Mouse (Mus musculus): ENCODE data around the gene Gm44973. TPM values are rescaled to one million over a fixed set of nuclear protein-coding genes. Genes with fewer than 3 reads are reported as not detected.
A peak's percentile ranks its signal among the peaks of the same experiment; 100 is the strongest.

Gm44973 gene
- polyA plus RNA-seq, 1 experiment from 2014 or later, result 1.8 TPM

DNA sequence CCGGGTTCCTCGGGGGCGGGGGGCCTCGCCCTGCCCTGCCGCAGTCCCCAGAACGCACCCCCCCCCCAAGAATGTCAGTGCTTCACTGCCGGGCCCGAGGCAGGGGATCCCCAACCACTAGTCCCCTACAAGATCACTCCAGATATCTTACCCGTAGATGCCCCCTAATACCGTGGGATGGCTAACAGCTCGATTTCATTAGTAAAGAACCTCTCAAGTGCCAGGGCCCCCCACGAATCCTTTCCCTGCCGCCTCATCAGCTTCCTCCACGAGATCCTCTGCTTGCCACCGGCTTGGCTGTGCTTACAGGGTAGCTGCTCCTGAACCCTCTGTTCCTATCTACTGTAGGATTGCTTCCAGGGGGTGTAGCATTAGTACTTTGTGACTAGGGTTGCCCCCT, 5.4 kb downstream of the Gm44973 start:
- peaks cover 21% of the 10 kb centered on the region for H3K36me3 ChIP-seq (replicated peaks; ENCODE audit: insufficient read depth, low read length)
- H3K27me3 ChIP-seq (ENCODE audit: insufficient read depth, low read length), result no peaks in the 10 kb centered on the region
- DNase-seq (no peak), ATAC-seq (no peak)
- H3K9me3 ChIP-seq (ENCODE audit: low read length), result no peaks in the 10 kb centered on the region
- peak overlapping the region; percentile 99 for H3K27ac ChIP-seq (ENCODE audit: low read depth)
- WGBS (ENCODE audit: insufficient replicate concordance), result under 1% methylated on average over 15 of the region's 15 CpGs
- H3K4me1 ChIP-seq (ENCODE audit: insufficient read depth), result peaks cover 11% of the 10 kb centered on the region
- H3K4me3 ChIP-seq (ENCODE audit: low read depth, low read length), result peak overlapping the region; percentile 99
- TF ChIP-seq CTCF (IDR thresholded peaks at IDR 0.05; ENCODE audit: low read depth) (no peak), EP300 (IDR thresholded peaks at IDR 0.05; ENCODE audit: low read depth) (no peak)
- H3K4me2 ChIP-seq (ENCODE audit: low read depth, low read length), result peak overlapping the region; percentile 90
- peak overlapping the region; percentile 99 for H3K9ac ChIP-seq (replicated peaks)

DNA sequence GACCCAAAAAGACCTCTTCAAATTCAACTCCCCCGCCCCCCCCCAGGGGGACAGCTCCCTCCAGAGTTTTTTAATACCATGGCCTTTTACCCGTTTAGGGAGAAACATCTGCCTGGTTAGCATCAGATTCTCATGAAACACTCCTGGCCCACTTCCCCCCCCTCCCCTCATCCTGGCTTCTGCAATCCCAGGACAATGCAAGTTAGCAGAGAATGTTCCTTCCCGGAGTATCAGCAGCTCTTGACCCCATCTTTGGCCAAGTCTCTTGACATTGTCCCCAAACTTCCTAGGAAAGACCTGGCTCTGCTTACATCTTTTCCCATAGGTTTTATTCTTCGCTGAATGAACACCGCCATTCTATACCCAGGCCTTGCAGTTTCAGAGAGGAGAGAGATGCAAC, 5.9 kb downstream of the Gm44973 start:
- peak overlapping the region; percentile 90 for H3K4me2 ChIP-seq (ENCODE audit: low read depth, low read length)
- no peak for ATAC-seq
- peak overlapping the region; percentile 99 for H3K9ac ChIP-seq (replicated peaks)
- 44% methylated on average over 5 of the region's 5 CpGs for WGBS (ENCODE audit: insufficient replicate concordance)
- no peaks in the 10 kb centered on the region for H3K9me3 ChIP-seq (ENCODE audit: low read length)
- H3K4me1 ChIP-seq (ENCODE audit: insufficient read depth), result peaks cover 6% of the 10 kb centered on the region; the same call in 1 of the 2 replicates
- H3K36me3 ChIP-seq (replicated peaks; ENCODE audit: insufficient read depth, low read length), result peaks cover 21% of the 10 kb centered on the region
- DNase-seq, result no peak
- H3K27ac ChIP-seq (ENCODE audit: low read depth), result peak overlapping the region; percentile 99
- no peaks in the 10 kb centered on the region for H3K27me3 ChIP-seq (ENCODE audit: insufficient read depth, low read length)
- peak overlapping the region; percentile 99 for H3K4me3 ChIP-seq (ENCODE audit: low read depth, low read length)
- TF ChIP-seq EP300 (IDR thresholded peaks at IDR 0.05; ENCODE audit: low read depth) (0 out of 2 replicates have a peak, but pooled peaks have one; percentile 8), CTCF (IDR thresholded peaks at IDR 0.05; ENCODE audit: low read depth) (no peak)

DNA sequence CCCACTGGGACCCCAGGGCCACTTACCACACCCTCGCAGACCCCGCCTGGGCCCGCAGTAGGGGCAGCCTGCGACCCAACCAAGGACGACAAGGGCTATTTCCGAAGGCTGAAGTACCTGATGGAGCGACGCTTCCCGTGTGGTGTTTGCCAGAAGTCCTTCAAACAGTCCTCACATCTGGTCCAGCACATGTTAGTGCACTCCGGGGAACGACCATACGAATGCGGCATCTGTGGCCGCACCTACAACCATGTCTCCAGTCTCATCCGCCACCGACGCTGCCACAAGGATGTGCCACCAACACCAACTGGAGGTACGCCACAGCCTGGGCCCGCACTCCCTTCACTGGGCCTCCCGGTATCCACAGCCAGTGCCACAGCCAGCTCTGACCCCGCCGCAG, 14.2 kb downstream of the Gm44973 start:
- Histone ChIP-seq H3K4me2 (ENCODE audit: low read depth, low read length) (no peak overlapping the region), H3K4me3 (ENCODE audit: low read depth, low read length) (no peak overlapping the region), H3K4me1 (ENCODE audit: insufficient read depth) (no peaks in the 10 kb centered on the region), H3K27me3 (ENCODE audit: insufficient read depth, low read length) (no peaks in the 10 kb centered on the region), H3K27ac (ENCODE audit: low read depth) (no peak overlapping the region), H3K36me3 (replicated peaks; ENCODE audit: insufficient read depth, low read length) (peaks cover 50% of the 10 kb centered on the region), H3K9me3 (ENCODE audit: low read length) (peaks cover 29% of the 10 kb centered on the region), H3K9ac (replicated peaks) (no peak overlapping the region)
- WGBS (ENCODE audit: insufficient replicate concordance), result 95% methylated on average over 22 of the region's 22 CpGs
- no peak for DNase-seq
- TF ChIP-seq EP300 (IDR thresholded peaks at IDR 0.05; ENCODE audit: low read depth) (no peak), CTCF (IDR thresholded peaks at IDR 0.05; ENCODE audit: low read depth) (no peak)
- no peak for ATAC-seq

DNA sequence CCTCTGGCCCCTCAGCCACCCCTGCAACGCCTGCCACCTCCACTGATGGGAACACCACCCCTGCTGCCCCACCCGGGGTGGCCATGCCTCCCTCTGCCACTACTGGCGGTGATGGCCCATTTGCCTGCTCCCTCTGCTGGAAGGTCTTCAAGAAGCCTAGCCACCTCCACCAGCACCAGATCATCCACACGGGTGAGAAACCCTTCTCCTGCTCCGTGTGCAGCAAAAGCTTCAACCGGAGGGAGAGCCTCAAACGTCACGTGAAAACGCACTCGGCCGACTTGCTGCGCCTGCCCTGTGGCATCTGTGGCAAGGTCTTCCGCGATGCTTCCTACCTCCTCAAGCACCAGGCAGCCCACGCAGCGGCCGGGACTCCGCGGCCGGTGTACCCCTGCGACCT, 14.7 kb downstream of the Gm44973 start:
- no peak for DNase-seq
- TF ChIP-seq CTCF (IDR thresholded peaks at IDR 0.05; ENCODE audit: low read depth) (no peak), EP300 (IDR thresholded peaks at IDR 0.05; ENCODE audit: low read depth) (no peak)
- no peak for ATAC-seq
- H3K36me3 ChIP-seq (replicated peaks; ENCODE audit: insufficient read depth, low read length), result peaks cover 50% of the 10 kb centered on the region
- no peak overlapping the region for H3K4me2 ChIP-seq (ENCODE audit: low read depth, low read length)
- no peak overlapping the region for H3K4me3 ChIP-seq (ENCODE audit: low read depth, low read length)
- H3K9me3 ChIP-seq (ENCODE audit: low read length), result peaks cover 29% of the 10 kb centered on the region
- WGBS (ENCODE audit: insufficient replicate concordance), result 90% methylated on average over 21 of the region's 21 CpGs
- no peaks in the 10 kb centered on the region for H3K4me1 ChIP-seq (ENCODE audit: insufficient read depth)
- H3K27ac ChIP-seq (ENCODE audit: low read depth), result no peak overlapping the region
- no peak overlapping the region for H3K9ac ChIP-seq (replicated peaks)
- no peaks in the 10 kb centered on the region for H3K27me3 ChIP-seq (ENCODE audit: insufficient read depth, low read length)

DNA sequence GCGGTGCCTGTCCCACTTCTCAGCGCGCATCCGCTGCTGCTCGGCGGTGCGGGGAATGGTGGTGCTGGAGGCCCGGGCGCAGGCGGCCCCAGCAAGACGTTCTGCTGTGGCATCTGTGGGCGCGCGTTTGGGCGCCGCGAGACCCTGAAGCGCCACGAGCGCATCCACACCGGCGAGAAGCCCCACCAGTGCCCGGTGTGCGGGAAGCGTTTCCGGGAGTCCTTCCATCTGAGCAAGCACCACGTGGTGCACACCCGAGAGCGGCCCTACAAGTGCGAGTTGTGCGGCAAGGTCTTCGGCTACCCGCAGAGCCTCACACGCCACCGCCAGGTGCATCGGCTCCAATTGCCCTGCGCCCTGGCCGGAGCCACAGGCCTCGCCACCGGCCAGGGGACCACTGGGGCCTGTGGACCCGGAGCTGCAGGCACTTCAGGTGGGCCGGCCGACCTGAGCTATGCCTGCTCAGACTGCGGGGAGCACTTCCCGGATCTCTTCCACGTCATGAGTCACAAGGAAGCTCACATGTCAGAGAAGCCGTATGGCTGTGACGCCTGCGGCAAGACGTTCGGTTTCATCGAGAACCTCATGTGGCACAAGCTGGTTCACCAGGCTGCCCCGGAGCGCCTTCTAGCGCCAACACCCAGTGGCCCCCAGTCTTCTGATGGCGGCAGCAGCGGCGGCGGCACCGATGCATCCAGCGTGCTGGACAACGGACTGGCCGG, 15.4 kb downstream of the Gm44973 start:
- Histone ChIP-seq H3K4me1 (ENCODE audit: insufficient read depth) (no peaks in the 10 kb centered on the region), H3K36me3 (replicated peaks; ENCODE audit: insufficient read depth, low read length) (peaks cover 50% of the 10 kb centered on the region), H3K27ac (ENCODE audit: low read depth) (no peak overlapping the region), H3K9ac (replicated peaks) (no peak overlapping the region), H3K27me3 (ENCODE audit: insufficient read depth, low read length) (no peaks in the 10 kb centered on the region), H3K4me3 (ENCODE audit: low read depth, low read length) (no peak overlapping the region), H3K4me2 (ENCODE audit: low read depth, low read length) (no peak overlapping the region), H3K9me3 (ENCODE audit: low read length) (peaks cover 29% of the 10 kb centered on the region)
- DNase-seq, result no peak
- ATAC-seq, result no peak
- 93% methylated on average over 57 of the region's 63 CpGs for WGBS (ENCODE audit: insufficient replicate concordance)
- TF ChIP-seq CTCF (IDR thresholded peaks at IDR 0.05; ENCODE audit: low read depth) (no peak), EP300 (IDR thresholded peaks at IDR 0.05; ENCODE audit: low read depth) (no peak)

DNA sequence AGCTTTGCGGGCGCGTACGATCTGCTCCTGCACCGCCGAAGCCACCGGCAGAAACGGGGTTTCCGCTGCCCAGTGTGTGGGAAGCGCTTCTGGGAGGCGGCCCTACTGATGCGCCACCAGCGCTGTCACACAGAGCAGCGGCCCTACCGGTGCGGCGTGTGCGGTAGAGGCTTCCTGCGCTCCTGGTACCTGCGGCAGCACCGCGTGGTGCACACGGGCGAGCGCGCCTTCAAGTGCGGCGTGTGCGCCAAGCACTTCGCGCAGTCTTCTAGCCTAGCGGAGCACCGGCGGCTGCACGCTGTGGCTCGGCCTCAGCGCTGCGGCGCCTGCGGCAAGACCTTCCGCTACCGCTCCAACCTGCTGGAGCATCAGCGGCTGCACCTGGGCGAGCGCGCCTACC, 16.2 kb downstream of the Gm44973 start:
- 90% methylated on average over 46 of the region's 46 CpGs for WGBS (ENCODE audit: insufficient replicate concordance)
- peaks cover 50% of the 10 kb centered on the region for H3K36me3 ChIP-seq (replicated peaks; ENCODE audit: insufficient read depth, low read length)

More for the DNA sequence above, 16.2 kb downstream of the Gm44973 start:
- Histone ChIP-seq H3K4me2 (ENCODE audit: low read depth, low read length) (no peak overlapping the region), H3K4me3 (ENCODE audit: low read depth, low read length) (no peak overlapping the region), H3K9ac (replicated peaks) (no peak overlapping the region), H3K27me3 (ENCODE audit: insufficient read depth, low read length) (no peaks in the 10 kb centered on the region), H3K9me3 (ENCODE audit: low read length) (peaks cover 29% of the 10 kb centered on the region), H3K4me1 (ENCODE audit: insufficient read depth) (no peaks in the 10 kb centered on the region), H3K27ac (ENCODE audit: low read depth) (no peak overlapping the region)
- no peak for TF ChIP-seq CTCF (IDR thresholded peaks at IDR 0.05; ENCODE audit: low read depth)
- no peak for TF ChIP-seq EP300 (IDR thresholded peaks at IDR 0.05; ENCODE audit: low read depth)
- DNase-seq, result no peak
- no peak for ATAC-seq
